ENCODE assay signal across 14 mouse cellular contexts in genomic region chr13:107247792-107248505, GRCm38 (mm10).
A peak's percentile ranks its signal among the peaks of the same experiment; 100 is the strongest.
DNase-seq lines count a peak whose midpoint lies in the region; ATAC-seq and TF ChIP-seq lines count a peak whose summit lies in the region.
"Had no signal": no experiment of that assay in that cellular context is flagged by ENCODE, and none has a peak within 500 bp of the region (broad histone marks: within the 10 kb centered on the region; RNA-seq: fewer than 3 reads in every experiment).

No protein-coding gene starts in this region.

- no peak overlapping the region for H3K4me3 ChIP-seq in heart, embryonic 11.5 days (ENCODE audit: low read depth, low read length)
- H3K4me3 ChIP-seq in heart, embryonic 10.5 days = no peak overlapping the region
- no peak overlapping the region for H3K4me3 ChIP-seq in lung, embryonic 14.5 days (ENCODE audit: low read depth, low read length)
- H3K4me3 ChIP-seq in lung, adult 2 months (replicated peaks; ENCODE audit: extremely low read depth, low read depth, low read length) = no peak overlapping the region
- H3K4me3 ChIP-seq in forebrain, embryonic 12.5 days (replicated peaks) = no peak overlapping the region
- no peak overlapping the region for H3K4me3 ChIP-seq in limb, embryonic 12.5 days (replicated peaks)

- H3K9ac ChIP-seq in heart, embryonic 11.5 days (ENCODE audit: low read depth, low read length) = no peak overlapping the region
- no peak overlapping the region for H3K9ac ChIP-seq in lung, embryonic 14.5 days
- no peak overlapping the region for H3K9ac ChIP-seq in forebrain, embryonic 12.5 days
- no peak overlapping the region for H3K9ac ChIP-seq in limb, embryonic 12.5 days (replicated peaks)
- H3K9ac ChIP-seq: midbrain, embryonic 15.5 days had no signal

- H3K27me3 ChIP-seq in heart, embryonic 11.5 days (ENCODE audit: control insufficient read depth, insufficient read depth, low read length) = no peaks in the 10 kb centered on the region
- H3K27me3 ChIP-seq in heart, embryonic 10.5 days (ENCODE audit: insufficient read depth, poor library complexity, severe bottlenecking) = no peaks in the 10 kb centered on the region
- H3K27me3 ChIP-seq in lung, embryonic 14.5 days (ENCODE audit: insufficient read depth, low read length) = no peaks in the 10 kb centered on the region
- H3K27me3 ChIP-seq in forebrain, embryonic 12.5 days = peaks cover 8% of the 10 kb centered on the region; the same call in 1 of the 2 replicates
- H3K27me3 ChIP-seq in limb, embryonic 12.5 days = peaks cover 12% of the 10 kb centered on the region
- H3K27me3 ChIP-seq: midbrain, embryonic 15.5 days had no signal

- WGBS in heart, embryonic 11.5 days (ENCODE audit: insufficient replicate concordance) = 24% methylated on average over 9 of the region's 9 CpGs
- 28% methylated on average over 9 of the region's 9 CpGs for WGBS in heart, embryonic 10.5 days
- WGBS in lung, embryonic 14.5 days = 9% methylated on average over 9 of the region's 9 CpGs
- WGBS in lung, adult 2 months = 19% methylated on average over 9 of the region's 9 CpGs
- 23% methylated on average over 9 of the region's 9 CpGs for WGBS in forebrain, embryonic 12.5 days
- WGBS in limb, embryonic 12.5 days = 16% methylated on average over 9 of the region's 9 CpGs

- TF ChIP-seq POLR2A in lung, adult 2 months (IDR thresholded peaks at IDR 0.05; ENCODE audit: borderline replicate concordance, extremely low read depth, low read depth, low read length) = no peak

- no peak for TF ChIP-seq CTCF in lung, embryonic 14.5 days (IDR thresholded peaks at IDR 0.05; ENCODE audit: low read depth)
- no peak for TF ChIP-seq CTCF in lung, adult 2 months (IDR thresholded peaks at IDR 0.05; ENCODE audit: insufficient read depth, low read length)

- H3K27ac ChIP-seq in heart, embryonic 11.5 days (ENCODE audit: low read depth, low read length) = no peak overlapping the region
- no peak overlapping the region for H3K27ac ChIP-seq in heart, embryonic 10.5 days
- H3K27ac ChIP-seq in lung, embryonic 14.5 days (ENCODE audit: low read depth) = no peak overlapping the region
- peak overlapping the region; percentile 83 for H3K27ac ChIP-seq in forebrain, embryonic 12.5 days
- H3K27ac ChIP-seq in limb, embryonic 12.5 days = no peak overlapping the region
- H3K27ac ChIP-seq: midbrain, embryonic 15.5 days had no signal

- H3K9me3 ChIP-seq in heart, embryonic 11.5 days (replicated peaks; ENCODE audit: control insufficient read depth, low read length) = no peaks in the 10 kb centered on the region
- no peaks in the 10 kb centered on the region for H3K9me3 ChIP-seq in heart, embryonic 10.5 days
- no peaks in the 10 kb centered on the region for H3K9me3 ChIP-seq in lung, embryonic 14.5 days (ENCODE audit: low read depth, low read length)
- H3K9me3 ChIP-seq in forebrain, embryonic 12.5 days = no peaks in the 10 kb centered on the region
- no peaks in the 10 kb centered on the region for H3K9me3 ChIP-seq in limb, embryonic 12.5 days
- H3K9me3 ChIP-seq: G1E; midbrain, embryonic 15.5 days had no signal

- 0 out of 2 replicates have a peak overlapping the region, but pooled peaks have one; percentile 16 for H3K4me2 ChIP-seq in heart, embryonic 11.5 days
- no peak overlapping the region for H3K4me2 ChIP-seq in lung, embryonic 14.5 days
- H3K4me2 ChIP-seq in forebrain, embryonic 12.5 days = peak overlapping the region; percentile 56
- H3K4me2 ChIP-seq in limb, embryonic 12.5 days = peak overlapping the region; percentile 52

- H3K4me1 ChIP-seq in heart, embryonic 11.5 days (ENCODE audit: control insufficient read depth, insufficient read depth, low read length) = no peaks in the 10 kb centered on the region
- H3K4me1 ChIP-seq in heart, embryonic 10.5 days = peaks cover 11% of the 10 kb centered on the region; the same call in 1 of the 2 replicates
- 0 out of 2 replicates have a peak, but pooled peaks cover 2% of the 10 kb centered on the region for H3K4me1 ChIP-seq in lung, embryonic 14.5 days (ENCODE audit: insufficient read depth)
- H3K4me1 ChIP-seq in lung, adult 2 months (ENCODE audit: control insufficient read depth, insufficient read depth, low read length) = no peaks in the 10 kb centered on the region
- peaks cover 23% of the 10 kb centered on the region for H3K4me1 ChIP-seq in forebrain, embryonic 12.5 days
- peaks cover 13% of the 10 kb centered on the region for H3K4me1 ChIP-seq in limb, embryonic 12.5 days (replicated peaks)

- no peak for DNase-seq in heart, embryonic 10.5 days (ENCODE audit: low spot score)
- DNase-seq in lung, embryonic 14.5 days = peak; percentile 9
- DNase-seq in lung, adult 2 months = no peak
- DNase-seq in spleen, postnatal 4 days (ENCODE audit: low spot score in 2 of 2) = no peak
- DNase-seq in lung, postnatal 10 days = no peak
- DNase-seq: adrenal gland, postnatal 36 days; cerebellum, adult 18-20 months; kidney, postnatal 10 days; thymus, adult 18-20 months had no signal

- no peak for ATAC-seq in heart, embryonic 11.5 days (replicated peaks; ENCODE audit: insufficient number of reproducible peaks, low FRiP score, low TSS enrichment)
- no peak for ATAC-seq in lung, embryonic 14.5 days (ENCODE audit: insufficient read depth)
- ATAC-seq in forebrain, embryonic 12.5 days (ENCODE audit: low FRiP score) = peak; percentile 72
- peak; percentile 38; the same call in 1 of the 2 replicates for ATAC-seq in limb, embryonic 12.5 days (ENCODE audit: insufficient number of reproducible peaks, insufficient read depth, low FRiP score, low TSS enrichment, low read depth)

- no peaks in the 10 kb centered on the region for H3K36me3 ChIP-seq in heart, embryonic 11.5 days (ENCODE audit: control insufficient read depth, insufficient read depth, low read length)
- H3K36me3 ChIP-seq in heart, embryonic 10.5 days = no peaks in the 10 kb centered on the region
- H3K36me3 ChIP-seq in lung, embryonic 14.5 days (ENCODE audit: insufficient read depth) = no peaks in the 10 kb centered on the region
- H3K36me3 ChIP-seq in forebrain, embryonic 12.5 days (replicated peaks) = no peaks in the 10 kb centered on the region
- no peaks in the 10 kb centered on the region for H3K36me3 ChIP-seq in limb, embryonic 12.5 days
- H3K36me3 ChIP-seq: G1E; midbrain, embryonic 15.5 days had no signal

Comparison
In these comparisons a context has a peak if more than half of its experiments do, and no peak if none do; other contexts are left out.
1. ATAC-seq: peak in forebrain, embryonic 12.5 days (single experiment) and limb, embryonic 12.5 days (single experiment); none in heart, embryonic 11.5 days (single experiment) and lung, embryonic 14.5 days (single experiment).